Mouse (Mus musculus) midbrain, embryonic 10.5 days (tissue): ENCODE data around the gene Gm45234. TPM values are rescaled to one million over a fixed set of nuclear protein-coding genes. Genes with fewer than 3 reads are reported as not detected.
A peak's percentile ranks its signal among the peaks of the same experiment; 100 is the strongest.

Experiments used
- DNase-seq: peaks from one replicate; pipeline ENCODE4 v3.0.0-alpha.2; 2017; ENCODE audit warnings: low spot score
- H3K27ac ChIP-seq: fragments of 300-500 bp; sonication (generic); replicated peaks from 2 replicates; pipeline ENCODE4 v1.5.1; 2016; ENCODE audit warnings: mild to moderate bottlenecking
- H3K27me3 ChIP-seq: fragments of 300-500 bp; sonication (generic); 2 replicates; pipeline ENCODE4 v1.6.1; 2016; ENCODE audit warnings: low read depth, mild to moderate bottlenecking; ENCODE audit not compliant: poor library complexity, severe bottlenecking
- H3K36me3 ChIP-seq: fragments of 300-500 bp; sonication (generic); 2 replicates; pipeline ENCODE4 v1.6.1; 2016; ENCODE audit warnings: mild to moderate bottlenecking, moderate library complexity
- H3K4me1 ChIP-seq: fragments of 300-500 bp; sonication (generic); 2 replicates; pipeline ENCODE4 v1.6.1; 2016
- H3K4me3 ChIP-seq: fragments of 300-500 bp; sonication (generic); 2 replicates; pipeline ENCODE4 v1.5.1; 2016; ENCODE audit warnings: mild to moderate bottlenecking, moderate library complexity
- H3K9me3 ChIP-seq: fragments of 300-500 bp; sonication (generic); replicated peaks from 2 replicates; pipeline ENCODE4 v1.6.1; 2016; ENCODE audit warnings: mild to moderate bottlenecking
- WGBS: fragments of 180-500 bp; shearing (Covaris S2); methylation state at CpG from one replicate; pipeline ENCODE4 v1.1.7; 2016; 5-methylcytosine and 5-hydroxymethylcytosine counted together
- microRNA counts: library from miRNA; unstranded; fragments of <30 nt; microRNA quantifications from one replicate; lab custom pipeline; 2017
- microRNA-seq: library from miRNA; unstranded; fragments of <30 nt; microRNA quantifications from one replicate; pipeline ENCODE4, GENCODE M21; 2017
- polyA plus RNA-seq: library from polyadenylated mRNA; unstranded; fragments of >200 nt; fragmentation: Nextera tagmentation; extraction: Ambion mirVana; gene quantifications from 2 replicates; pipeline ENCODE4 v1.2.1, GENCODE M21; 2016

Gm45234 gene
- polyA plus RNA-seq, 1 experiment from 2014 or later = not detected

- Histone ChIP-seq H3K4me1 (0 out of 2 replicates have a peak, but pooled peaks cover 4% of the 10 kb centered on the region), H3K27ac (no peak overlapping the region), H3K36me3 (peaks cover 27% of the 10 kb centered on the region), H3K4me3 (no peak overlapping the region), H3K27me3 (no peaks in the 10 kb centered on the region), H3K9me3 (no peaks in the 10 kb centered on the region)
- no peak for DNase-seq
- 94% methylated on average over 7 of the region's 7 CpGs for WGBS
Observed at GRCm38 (mm10) chr6:124696441-124697150, 59.2 kb downstream of the Gm45234 start.

GRCm38 (mm10) chr6:124694166-124694955 lies 61.5 kb downstream of the Gm45234 start:
- DNase-seq = no peak
- no peak overlapping the region for H3K27ac ChIP-seq
- H3K4me3 ChIP-seq = no peak overlapping the region
- peaks cover 5% of the 10 kb centered on the region for H3K36me3 ChIP-seq
- H3K9me3 ChIP-seq = no peaks in the 10 kb centered on the region
- no peaks in the 10 kb centered on the region for H3K27me3 ChIP-seq
- 83% methylated on average over 15 of the region's 15 CpGs for WGBS
- 0 out of 2 replicates have a peak, but pooled peaks cover 4% of the 10 kb centered on the region for H3K4me1 ChIP-seq

- H3K36me3 ChIP-seq = no peaks in the 10 kb centered on the region
- 82% methylated on average over 15 of the region's 15 CpGs for WGBS
- no peaks in the 10 kb centered on the region for H3K27me3 ChIP-seq
- DNase-seq = no peak
- H3K9me3 ChIP-seq = no peaks in the 10 kb centered on the region
- no peak overlapping the region for H3K4me3 ChIP-seq
- H3K27ac ChIP-seq = no peak overlapping the region
- 0 out of 2 replicates have a peak, but pooled peaks cover 4% of the 10 kb centered on the region for H3K4me1 ChIP-seq
Observed at GRCm38 (mm10) chr6:124693243-124693981, 62.4 kb downstream of the Gm45234 start.

GRCm38 (mm10) chr6:124690517-124690916 lies 65.3 kb downstream of the Gm45234 start:
- H3K27ac ChIP-seq = no peak overlapping the region
- H3K4me1 ChIP-seq = no peaks in the 10 kb centered on the region
- H3K36me3 ChIP-seq = no peaks in the 10 kb centered on the region
- H3K4me3 ChIP-seq = no peak overlapping the region
- no peak for DNase-seq
- no peaks in the 10 kb centered on the region for H3K27me3 ChIP-seq
- no peaks in the 10 kb centered on the region for H3K9me3 ChIP-seq
- WGBS = 97% methylated on average over 3 of the region's 3 CpGs

MicroRNA genes within 50 kb of the gene (microRNA counts, 519-probe panel; counts per million panel counts)
- microRNA mmu-miR-141 (lab: Ali Mortazavi, UCI) (not detected), microRNA mmu-miR-200c (lab: Ali Mortazavi, UCI) (4,291 counts per million, percentile 21 among the panel's probes with 10 or more counts)

Small RNA genes lying within 50 kb of the gene (microRNA-seq; reads per million reads assigned to microRNA genes)
- gene Mir141 (91.6 reads per million, percentile 49 among the genes with 10 or more reads in this experiment), gene Mir200c (600 reads per million, percentile 70 among the genes with 10 or more reads in this experiment)

Other genes with a start within 250 kb of the Gm45234 start
- 0.06 and 0.12 TPM in 2 replicates for gene C1ra, start 243.6 kb downstream of the Gm45234 start, polyA plus RNA-seq
- 0.17 and 0.37 TPM in 2 replicates for gene C1s1, start 213.7 kb downstream of the Gm45234 start, polyA plus RNA-seq
- not detected in 2 replicates for gene C1rb, start 185.7 kb downstream of the Gm45234 start, polyA plus RNA-seq
- 0.11 TPM in 1 of 2 replicates, not detected in the other for gene C1s2, start 119.9 kb downstream of the Gm45234 start, polyA plus RNA-seq
- gene Lpcat3, start 93.0 kb downstream of the Gm45234 start, polyA plus RNA-seq = 35.8 and 38.7 TPM in 2 replicates
- 217 and 243 TPM in 2 replicates for gene Emg1, start 43.8 kb downstream of the Gm45234 start, polyA plus RNA-seq
- 401 and 471 TPM in 2 replicates for gene Phb2, start 43.7 kb downstream of the Gm45234 start, polyA plus RNA-seq
- gene Ptpn6, start 17.3 kb downstream of the Gm45234 start, polyA plus RNA-seq = 6.1 and 7.2 TPM in 2 replicates
- 445 and 490 TPM in 2 replicates for gene Grcc10, start 14.6 kb downstream of the Gm45234 start, polyA plus RNA-seq
- 10.2 and 10.5 TPM in 2 replicates for gene Atn1, start 503 bp upstream of the Gm45234 start, polyA plus RNA-seq
- gene Eno2, start 13.7 kb upstream of the Gm45234 start, polyA plus RNA-seq = 4.6 and 6.5 TPM in 2 replicates
- 1.3 and 1.4 TPM in 2 replicates for gene Lrrc23, start 23.7 kb upstream of the Gm45234 start, polyA plus RNA-seq
- 8.8 and 10.0 TPM in 2 replicates for gene Spsb2, start 52.6 kb upstream of the Gm45234 start, polyA plus RNA-seq
- gene Tpi1, start 58.3 kb upstream of the Gm45234 start, polyA plus RNA-seq = 786 and 953 TPM in 2 replicates
- 212 and 228 TPM in 2 replicates for gene Usp5, start 73.5 kb upstream of the Gm45234 start, polyA plus RNA-seq
- gene Cdca3, start 73.5 kb upstream of the Gm45234 start, polyA plus RNA-seq = 258 and 273 TPM in 2 replicates
- gene Gnb3, start 84.3 kb upstream of the Gm45234 start, polyA plus RNA-seq = 0.89 and 3.4 TPM in 2 replicates
- gene P3h3, start 101.7 kb upstream of the Gm45234 start, polyA plus RNA-seq = 8.3 and 9.9 TPM in 2 replicates
- 2.8 and 3.6 TPM in 2 replicates for gene Gpr162, start 108.0 kb upstream of the Gm45234 start, polyA plus RNA-seq
- 0.05 TPM in 1 of 2 replicates, not detected in the other for gene Cd4, start 132.2 kb upstream of the Gm45234 start, polyA plus RNA-seq
- 1.0 and 1.5 TPM in 2 replicates for gene Lag3, start 155.7 kb upstream of the Gm45234 start, polyA plus RNA-seq
- 261 and 296 TPM in 2 replicates for gene Ptms, start 164.1 kb upstream of the Gm45234 start, polyA plus RNA-seq
- gene Mlf2, start 175.4 kb upstream of the Gm45234 start, polyA plus RNA-seq = 428 and 435 TPM in 2 replicates
- gene Cops7a, start 209.5 kb upstream of the Gm45234 start, polyA plus RNA-seq = 140 and 142 TPM in 2 replicates
- gene Pianp, start 240.7 kb upstream of the Gm45234 start, polyA plus RNA-seq = 0.81 and 2.1 TPM in 2 replicates